Mouse (Mus musculus) heart, adult 2 months (tissue): ENCODE results near the gene Apol9a.
"Not testable (repeated sequence)": the region's sequence is repeated elsewhere in the genome, so short reads cannot be mapped to it uniquely, and the experiment has no call there.

Experiments
- CTCF ChIP-seq: fragments of 200-600 bp; IDR thresholded peaks from 2 replicates; pipeline ENCODE4 v1.8.1; 2022; ENCODE audit warnings: antibody characterized with exemption, mild to moderate bottlenecking, moderate library complexity
- POLR2A ChIP-seq: fragments of 200-500 bp; IDR thresholded peaks from 2 replicates; pipeline ENCODE4 v1.6.1; 2011; ENCODE audit warnings: mild to moderate bottlenecking, low read depth, low read length, control low read depth; ENCODE audit not compliant: insufficient read depth

DNA sequence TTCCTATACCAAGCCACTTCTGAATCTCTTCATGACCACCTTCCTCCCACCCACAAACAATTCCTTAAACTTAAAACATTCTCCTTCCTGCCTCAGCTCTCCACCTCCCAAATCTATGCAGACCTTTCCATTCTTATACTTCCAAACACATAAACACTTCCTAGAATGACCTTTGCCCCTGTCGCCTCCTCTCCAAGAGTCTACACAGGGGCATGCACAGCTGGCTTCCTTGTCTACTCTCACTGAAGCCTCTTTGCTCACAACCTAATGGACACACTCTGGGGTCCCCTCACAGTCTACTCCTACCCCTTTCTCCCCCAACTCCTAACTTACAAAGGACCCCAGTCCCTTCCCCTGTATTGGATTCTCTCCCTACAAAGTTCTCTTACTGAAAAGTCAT lies 34.7 kb upstream of the Apol9a start:
- not testable (repeated sequence) for TF ChIP-seq CTCF, POLR2A
